Mouse (Mus musculus) left cerebral cortex, adult 6 months (tissue): ENCODE data around the gene Tssk3. TPM values are rescaled to one million over a fixed set of nuclear protein-coding genes. Genes with fewer than 3 reads are reported as not detected.

Experiments used
- long read RNA-seq, 2 experiments: library from polyadenylated mRNA; unstranded; transcript quantifications; one replicate each; pipeline ENCODE4 v2.0.0; 2019 to 2020
- polyA plus RNA-seq: library from polyadenylated mRNA; unstranded; fragments of <200 nt; fragmentation: Nextera tagmentation; gene quantifications from 2 replicates; pipeline ENCODE4 v1.2.3, GENCODE M21; 2021

The Tssk3 gene
- polyA plus RNA-seq = not detected in 2 replicates
- long read RNA-seq, experiment 1 = 0 reads
- long read RNA-seq, experiment 2 = 0 reads

GRCm38 (mm10) chr4:129490972-129491880, at the start of gene Tssk3, which contains the start of gene Fam229a:
Gene Tssk3, minus strand, starts transcription at chr4:129491022.
Gene Fam229a, plus strand, starts transcription at chr4:129491190.

GRCm38 (mm10) chr4:129513086-129513767, 22.4 kb upstream of the Tssk3 start, which contains the start of gene Marcksl1:
Gene Marcksl1, plus strand, starts transcription at chr4:129513581.

GRCm38 (mm10) chr4:129461183-129461960, 29.4 kb downstream of the Tssk3 start, which contains the start of gene Bsdc1:
Gene Bsdc1, plus strand, starts transcription at chr4:129461581.

GRCm38 (mm10) chr4:129440340-129441063, 50.3 kb downstream of the Tssk3 start, which contains the start of gene Zbtb8b:
Gene Zbtb8b, minus strand, starts transcription at chr4:129440853.

Other genes starting within 250 kb of the Tssk3 start
- gene C77080, start 229.6 kb downstream of the Tssk3 start, polyA plus RNA-seq = 4.5 and 12.8 TPM in 2 replicates
- gene Sync, start 203.4 kb downstream of the Tssk3 start, polyA plus RNA-seq = 0.72 and 0.75 TPM in 2 replicates
- gene Rbbp4, start 155.7 kb downstream of the Tssk3 start, polyA plus RNA-seq = 53.9 and 54.9 TPM in 2 replicates
- gene Zbtb8os, start 155.3 kb downstream of the Tssk3 start, polyA plus RNA-seq = 49.5 and 58.1 TPM in 2 replicates
- gene Zbtb8a, start 112.9 kb downstream of the Tssk3 start, polyA plus RNA-seq = 5.9 and 6.3 TPM in 2 replicates
- gene Zbtb8b, start 50.2 kb downstream of the Tssk3 start, polyA plus RNA-seq = 1.7 and 2.1 TPM in 2 replicates
- gene Bsdc1, start 29.4 kb downstream of the Tssk3 start, polyA plus RNA-seq = 10.7 and 16.6 TPM in 2 replicates
- 0.79 and 1.7 TPM in 2 replicates for gene Fam229a, start 168 bp upstream of the Tssk3 start, polyA plus RNA-seq
- 21.0 and 51.8 TPM in 2 replicates for gene Marcksl1, start 22.6 kb upstream of the Tssk3 start, polyA plus RNA-seq
- gene Hdac1, start 51.7 kb upstream of the Tssk3 start, polyA plus RNA-seq = 14.8 and 17.3 TPM in 2 replicates
- gene Lck, start 82.6 kb upstream of the Tssk3 start, polyA plus RNA-seq = 1.9 and 2.3 TPM in 2 replicates
- 1.2 and 2.0 TPM in 2 replicates for gene Fam167b, start 87.5 kb upstream of the Tssk3 start, polyA plus RNA-seq
- 253 and 304 TPM in 2 replicates for gene Eif3i, start 109.6 kb upstream of the Tssk3 start, polyA plus RNA-seq
- 192 and 235 TPM in 2 replicates for gene Tmem234, start 109.6 kb upstream of the Tssk3 start, polyA plus RNA-seq
- 3.3 and 4.0 TPM in 2 replicates for gene Dcdc2b, start 123.2 kb upstream of the Tssk3 start, polyA plus RNA-seq
- 28.3 and 34.4 TPM in 2 replicates for gene Iqcc, start 128.1 kb upstream of the Tssk3 start, polyA plus RNA-seq
- 30.0 and 36.6 TPM in 2 replicates for gene Ccdc28b, start 132.9 kb upstream of the Tssk3 start, polyA plus RNA-seq
- 15.0 and 16.5 TPM in 2 replicates for gene Txlna, start 150.0 kb upstream of the Tssk3 start, polyA plus RNA-seq
- gene Kpna6, start 181.7 kb upstream of the Tssk3 start, polyA plus RNA-seq = 8.9 and 10.7 TPM in 2 replicates
- gene Tmem39b, start 205.8 kb upstream of the Tssk3 start, polyA plus RNA-seq = 6.0 and 13.0 TPM in 2 replicates